Mouse (Mus musculus) thymus, adult 2 months (tissue): Measurements from ENCODE around the gene Plpp6.

ENCODE experiments used
- CTCF ChIP-seq: fragments of 200-500 bp; IDR thresholded peaks from 2 replicates; pipeline ENCODE4 v1.5.1; 2012; ENCODE audit warnings: mild to moderate bottlenecking, control low read depth, low read length, moderate library complexity, borderline replicate concordance; ENCODE audit not compliant: control insufficient read depth, poor library complexity, insufficient read depth; ENCODE audit errors: extremely low read depth
- POLR2A ChIP-seq: fragments of 200-500 bp; IDR thresholded peaks from 2 replicates; pipeline ENCODE4 v1.6.1; 2012; ENCODE audit warnings: mild to moderate bottlenecking, low read length, control low read depth, moderate library complexity; ENCODE audit not compliant: control insufficient read depth, poor library complexity, insufficient read depth; ENCODE audit errors: extremely low read depth

- peak; percentile 90 for TF ChIP-seq CTCF
- TF ChIP-seq POLR2A: no peak
These were observed 11.3 kb downstream of the Plpp6 start for GRCm38 (mm10) chr19:28974862-28975611.
